Mouse (Mus musculus) cerebellum, adult 2 months (tissue): ENCODE measurements around the gene Spc24.

Experiments used
- CTCF ChIP-seq: fragments of 200-500 bp; IDR thresholded peaks from 2 replicates; pipeline ENCODE4 v1.5.1; 2011; ENCODE audit warnings: low read depth, mild to moderate bottlenecking, control low read depth, low read length, moderate library complexity, borderline replicate concordance; ENCODE audit not compliant: insufficient read depth
- POLR2A ChIP-seq: fragments of 200-500 bp; IDR thresholded peaks from 2 replicates; pipeline ENCODE4 v1.6.1; 2011; ENCODE audit warnings: low read length, control low read depth, borderline replicate concordance; ENCODE audit not compliant: insufficient read depth

DNA sequence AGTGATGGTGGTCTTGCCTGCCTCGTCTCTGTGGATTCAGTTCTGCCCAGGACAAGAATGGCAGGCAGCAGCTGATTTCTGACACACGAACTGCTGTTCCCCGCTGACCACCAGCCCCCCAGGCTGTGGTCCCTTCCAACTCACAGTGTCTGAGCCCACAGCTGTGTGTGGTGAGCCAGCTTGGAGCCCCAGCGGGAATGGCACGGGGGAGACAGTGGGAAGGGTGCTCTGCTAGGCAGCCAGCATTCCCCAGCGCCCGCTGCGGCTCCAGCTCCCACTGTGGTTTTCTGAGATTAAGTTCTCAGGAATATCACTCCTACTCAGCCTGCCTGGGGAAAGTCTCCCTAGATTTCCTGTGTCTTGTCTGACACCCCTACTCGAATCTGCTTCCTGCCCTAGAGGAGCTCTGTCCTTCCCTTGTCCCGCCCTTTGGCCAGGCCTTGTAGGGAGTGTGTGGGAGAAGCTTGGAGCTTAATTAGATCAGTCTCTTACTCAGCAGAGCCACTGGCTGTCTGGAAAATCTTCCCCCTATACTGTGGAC, 7.8 kb downstream of the Spc24 start:
- no peak for TF ChIP-seq POLR2A
- no peak for TF ChIP-seq CTCF
